Mouse (Mus musculus): ENCODE data around the gene Olfr575.

GRCm38 (mm10) chr7:102916405-102916804 lies 42.2 kb downstream of the Olfr575 start:
- TF ChIP-seq CTCF (IDR thresholded peaks at IDR 0.05; ENCODE audit: borderline replicate concordance, insufficient read depth, low read depth, low read length) (no peak), POLR2A (IDR thresholded peaks at IDR 0.05; ENCODE audit: borderline replicate concordance, insufficient read depth, low read length) (no peak)

Data from cerebellum, adult 2 months (tissue).